Mouse (Mus musculus) E14TG2a.4 (cell line): ENCODE results near the gene Rasal1.

Source experiments
- CTCF ChIP-seq: conservative IDR thresholded peaks from 2 replicates; pipeline ENCODE4 v1.5.1; 2014; ENCODE audit warnings: low read length
- POU5F1 ChIP-seq: IDR thresholded peaks from 2 replicates; pipeline ENCODE4 v1.6.1; 2014; ENCODE audit warnings: low read length, borderline replicate concordance

GRCm38 (mm10) chr5:120690417-120690816 is 41.8 kb downstream of the Rasal1 start:
- TF ChIP-seq CTCF (no peak), POU5F1 (no peak)
